Mouse (Mus musculus): ENCODE data around the gene Slc32a1.

The Slc32a1 gene

DNA sequence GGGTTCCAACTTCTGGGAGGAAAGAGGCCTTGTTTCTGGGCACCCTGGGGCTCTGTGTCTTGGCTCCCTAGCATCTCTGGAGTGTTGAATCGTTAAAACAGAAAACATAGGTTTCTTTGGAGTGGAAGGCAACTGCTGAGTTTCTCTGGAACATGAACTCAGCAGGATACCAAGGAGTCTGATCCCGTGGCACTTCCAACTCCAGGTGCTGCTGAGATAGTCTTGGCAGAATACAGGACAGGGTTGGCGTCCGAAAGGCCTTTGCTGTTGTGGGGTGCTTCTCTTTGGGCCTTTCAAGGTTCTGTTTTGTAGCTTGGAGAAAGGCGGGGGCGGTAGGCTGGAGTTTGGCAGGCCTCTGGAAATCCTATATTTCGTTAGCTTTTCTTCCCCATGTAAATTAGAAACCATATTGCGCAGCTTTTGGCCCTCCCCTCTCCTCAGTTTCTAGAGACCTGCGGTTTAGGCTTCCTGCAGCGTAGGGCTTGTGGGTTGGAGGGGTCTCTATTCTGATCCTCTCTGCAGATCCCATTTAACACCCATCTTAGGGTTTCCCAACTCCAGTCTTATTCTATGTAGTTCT is 2.2 kb downstream of the Slc32a1 start:
- DNase-seq (ENCODE audit: low spot score in 2 of 2), result no peak

DNA sequence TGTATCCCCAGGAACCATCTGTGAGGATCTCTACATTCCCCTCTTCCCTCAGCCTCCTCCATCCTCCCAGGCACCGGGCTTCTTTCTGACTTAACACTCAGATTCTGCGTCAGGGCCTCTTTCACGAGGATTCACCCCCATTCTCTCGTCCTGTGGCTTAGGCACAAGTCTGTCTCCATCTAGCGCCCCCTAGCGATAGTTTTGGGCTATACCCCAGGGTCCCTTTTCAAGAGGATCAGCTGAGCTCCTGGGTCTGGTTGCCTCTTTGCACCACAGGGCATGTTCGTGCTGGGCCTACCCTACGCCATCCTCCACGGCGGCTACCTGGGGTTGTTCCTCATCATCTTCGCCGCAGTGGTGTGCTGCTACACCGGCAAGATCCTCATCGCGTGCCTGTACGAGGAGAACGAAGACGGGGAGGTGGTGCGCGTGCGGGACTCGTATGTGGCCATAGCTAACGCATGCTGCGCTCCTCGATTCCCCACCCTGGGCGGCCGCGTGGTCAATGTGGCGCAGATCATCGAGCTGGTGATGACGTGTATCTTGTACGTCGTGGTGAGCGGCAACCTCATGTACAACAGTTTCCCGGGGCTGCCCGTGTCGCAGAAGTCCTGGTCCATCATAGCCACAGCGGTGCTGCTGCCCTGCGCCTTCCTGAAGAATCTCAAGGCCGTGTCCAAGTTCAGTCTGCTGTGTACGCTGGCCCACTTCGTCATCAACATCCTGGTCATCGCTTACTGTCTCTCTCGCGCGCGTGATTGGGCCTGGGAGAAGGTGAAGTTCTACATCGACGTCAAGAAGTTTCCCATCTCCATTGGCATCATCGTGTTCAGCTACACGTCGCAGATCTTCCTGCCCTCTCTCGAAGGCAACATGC is 3.2 kb downstream of the Slc32a1 start:
- peak; percentile 60 to 70 for DNase-seq (ENCODE audit: low spot score in 2 of 2)

DNA sequence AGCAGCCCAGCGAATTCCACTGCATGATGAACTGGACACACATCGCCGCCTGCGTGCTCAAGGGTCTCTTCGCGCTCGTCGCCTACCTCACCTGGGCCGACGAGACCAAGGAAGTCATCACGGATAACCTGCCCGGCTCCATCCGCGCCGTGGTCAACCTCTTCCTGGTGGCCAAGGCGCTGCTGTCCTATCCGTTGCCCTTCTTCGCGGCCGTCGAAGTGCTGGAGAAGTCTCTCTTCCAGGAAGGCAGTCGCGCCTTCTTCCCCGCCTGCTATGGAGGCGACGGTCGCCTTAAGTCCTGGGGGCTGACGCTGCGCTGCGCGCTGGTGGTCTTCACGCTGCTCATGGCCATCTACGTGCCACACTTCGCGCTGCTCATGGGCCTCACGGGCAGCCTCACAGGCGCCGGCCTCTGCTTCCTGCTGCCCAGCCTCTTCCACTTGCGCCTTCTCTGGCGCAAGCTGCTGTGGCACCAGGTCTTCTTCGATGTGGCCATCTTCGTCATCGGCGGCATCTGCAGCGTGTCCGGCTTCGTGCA is 3.9 kb downstream of the Slc32a1 start:
- no peak for DNase-seq (ENCODE audit: low spot score in 2 of 2)

DNA sequence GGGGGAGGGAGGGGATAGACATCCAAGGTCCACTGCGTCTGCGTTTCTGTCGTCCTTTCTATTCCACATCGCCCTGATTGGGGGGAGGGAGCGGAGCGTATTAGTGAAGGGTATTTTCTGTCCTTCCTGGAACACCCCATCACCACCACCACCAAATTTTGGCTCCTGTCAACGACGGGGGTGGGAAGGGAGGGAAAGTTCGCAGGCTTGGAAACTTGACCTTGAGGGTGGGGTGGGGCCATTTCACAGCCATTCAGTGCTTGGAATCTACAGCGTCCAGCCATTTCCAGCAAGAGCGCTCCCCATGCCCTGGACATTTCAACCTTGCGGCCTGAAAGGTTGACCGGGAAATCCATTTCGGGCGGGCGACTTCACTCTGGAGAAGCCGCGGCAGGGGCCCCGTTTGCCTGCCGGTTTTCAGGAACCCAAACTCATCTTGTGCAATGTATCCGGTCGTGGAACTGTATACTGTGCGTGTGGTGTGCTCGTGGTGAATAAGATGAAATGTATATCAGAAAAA is 4.7 kb downstream of the Slc32a1 start:
- no peak for DNase-seq (ENCODE audit: low spot score in 2 of 2)

DNA sequence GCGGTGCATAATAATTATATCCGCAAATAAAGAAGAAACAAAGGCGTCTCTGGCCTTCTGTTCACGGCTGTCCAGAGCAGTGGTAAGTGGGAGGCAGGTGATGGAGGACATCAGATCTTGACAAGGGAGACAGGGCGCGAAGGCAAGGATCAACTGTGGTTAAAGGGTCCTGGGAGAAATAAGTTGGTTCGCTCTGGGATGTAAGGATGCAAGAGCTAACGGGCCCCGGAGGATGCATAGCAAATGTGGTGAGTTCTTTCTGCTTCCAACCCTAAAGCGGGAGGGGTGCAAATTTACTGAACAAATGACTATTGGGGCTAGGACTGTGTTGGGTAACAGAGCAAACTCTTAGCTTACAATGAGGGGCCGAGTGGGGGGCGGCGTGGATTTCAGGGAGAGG is 5.1 kb downstream of the Slc32a1 start:
- DNase-seq (ENCODE audit: low spot score in 2 of 2), result no peak

DNA sequence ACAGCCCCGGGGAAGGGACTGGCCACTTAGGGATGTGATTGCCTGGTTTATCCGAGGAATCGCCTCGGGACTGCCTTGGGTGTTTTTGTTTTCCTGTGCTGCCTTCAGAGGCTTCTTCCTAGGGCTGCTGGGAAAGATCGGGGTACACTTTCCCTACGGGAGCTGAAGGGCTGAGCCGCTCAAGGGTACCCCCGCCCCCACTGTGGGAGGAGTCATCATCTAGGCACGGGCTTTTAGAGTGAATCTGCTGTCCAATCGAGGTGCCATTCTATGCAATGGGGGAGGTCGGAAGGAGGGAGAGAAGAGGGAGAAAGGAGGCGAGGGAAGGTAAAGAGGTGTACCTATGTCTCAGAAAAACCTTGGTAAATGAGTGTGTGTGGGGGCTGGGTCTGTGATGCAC is 5.7 kb downstream of the Slc32a1 start:
- no peak for DNase-seq (ENCODE audit: low spot score in 2 of 2)

DNA sequence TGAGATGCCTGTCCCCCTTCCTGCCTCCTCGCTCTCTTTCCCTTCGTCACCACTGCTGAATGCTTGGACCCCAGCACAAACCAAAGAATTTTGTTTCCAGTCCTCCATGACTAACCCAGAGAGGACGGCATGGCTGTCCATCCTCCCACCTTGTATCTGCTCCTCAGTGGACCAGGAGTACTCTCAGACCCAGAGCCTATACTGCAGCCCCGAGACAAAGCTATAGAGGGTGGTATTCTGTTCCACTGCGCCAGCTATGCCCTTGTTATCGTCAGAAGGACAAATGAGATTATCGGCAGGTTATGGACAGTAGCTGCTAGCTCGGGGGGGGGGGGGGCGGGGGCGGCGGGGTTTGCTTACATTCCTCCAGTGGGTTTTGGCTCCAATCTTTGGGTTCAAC is 6.2 kb downstream of the Slc32a1 start:
- DNase-seq (ENCODE audit: low spot score in 2 of 2), result no peak

DNA sequence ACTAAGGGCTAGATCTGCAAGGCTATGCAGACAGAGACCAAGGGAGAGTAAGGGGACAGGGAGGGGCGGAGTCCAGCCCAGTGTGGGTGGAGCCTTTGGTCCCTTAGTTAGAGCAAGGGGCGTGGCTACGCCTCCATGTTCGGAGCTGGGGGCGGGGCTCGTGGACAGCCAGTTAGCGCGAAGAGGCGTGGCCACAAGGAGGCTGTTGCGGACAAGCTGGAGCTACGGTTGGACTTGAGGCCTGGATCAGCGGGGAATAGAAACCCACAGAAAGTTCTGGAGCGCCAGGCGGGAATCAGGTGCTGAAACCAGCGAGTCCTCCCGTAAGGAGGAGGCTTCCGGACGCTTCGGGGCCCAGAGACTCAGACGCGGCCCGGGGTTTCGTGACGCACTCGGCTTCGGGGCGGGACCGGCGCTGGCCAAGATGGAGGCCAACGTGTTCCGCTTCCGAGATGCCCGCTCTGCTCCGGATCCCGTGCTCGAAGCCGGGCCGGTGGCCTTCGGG is 14.2 kb downstream of the Slc32a1 start, which contains the start of gene Actr5:
Actr5 (plus strand) TSS at position 171 of the 505 bp plus-strand sequence.
- peak; percentile 86 to 93 for DNase-seq (ENCODE audit: low spot score in 2 of 2)

DNA sequence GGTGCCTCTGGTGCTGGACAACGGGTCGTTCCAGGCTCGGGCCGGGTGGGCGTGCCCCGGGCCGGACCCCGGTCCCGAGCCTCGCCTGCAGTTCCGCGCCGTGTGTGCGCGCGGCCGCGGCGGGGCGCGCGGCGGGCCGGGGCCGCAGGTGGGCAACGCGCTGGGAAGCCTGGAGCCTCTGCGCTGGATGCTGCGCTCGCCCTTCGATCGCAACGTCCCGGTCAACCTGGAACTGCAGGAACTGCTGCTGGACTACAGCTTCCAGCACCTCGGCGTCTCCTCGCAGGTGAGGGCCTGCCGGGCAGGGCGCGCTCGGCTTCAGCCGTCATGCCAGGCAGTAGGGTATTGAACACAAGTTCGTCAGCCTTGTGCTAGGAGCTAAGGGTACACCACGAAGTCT is 14.7 kb downstream of the Slc32a1 start:
- no peak for DNase-seq (ENCODE audit: low spot score in 2 of 2)

DNA sequence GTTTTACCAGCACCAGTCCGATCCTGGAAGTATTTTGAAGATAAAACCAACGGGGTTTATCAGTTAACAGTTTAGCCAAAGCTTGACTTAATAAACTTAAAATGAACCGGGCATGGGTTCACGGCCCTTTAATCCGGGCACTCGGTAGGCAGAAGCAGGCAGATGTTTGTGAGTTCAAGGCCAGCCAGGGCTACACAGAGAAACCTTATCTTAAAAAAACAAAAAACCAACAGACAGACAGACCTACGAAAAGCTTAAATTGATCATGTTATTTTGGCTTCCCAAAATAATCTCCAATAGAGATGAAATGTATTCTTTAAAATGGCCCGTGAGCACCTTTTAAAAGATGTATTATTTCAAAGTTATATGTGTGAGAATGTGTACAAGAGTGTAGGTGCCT is 15.1 kb downstream of the Slc32a1 start:
- DNase-seq (ENCODE audit: low spot score in 2 of 2), result no peak

DNA sequence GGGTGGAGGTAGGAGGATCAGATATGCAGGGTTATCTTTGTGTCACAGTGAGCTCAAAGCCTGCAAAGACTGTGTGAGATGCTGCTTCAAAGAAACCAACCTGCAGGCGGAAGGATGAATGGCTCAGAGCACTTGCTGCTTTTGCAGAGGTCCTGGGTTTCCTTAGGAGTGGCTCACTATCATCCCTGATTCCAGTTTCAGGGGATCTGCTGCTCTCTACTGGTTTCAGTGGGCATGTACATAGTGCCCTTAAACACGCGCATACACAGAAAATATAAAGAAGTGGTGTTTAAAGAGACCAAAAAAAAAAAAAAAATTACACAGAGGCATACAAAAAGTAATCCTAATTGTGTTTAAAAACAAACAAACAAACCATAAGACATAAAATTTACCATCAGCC is 18.3 kb downstream of the Slc32a1 start:
- DNase-seq (ENCODE audit: low spot score in 2 of 2), result no peak

DNA sequence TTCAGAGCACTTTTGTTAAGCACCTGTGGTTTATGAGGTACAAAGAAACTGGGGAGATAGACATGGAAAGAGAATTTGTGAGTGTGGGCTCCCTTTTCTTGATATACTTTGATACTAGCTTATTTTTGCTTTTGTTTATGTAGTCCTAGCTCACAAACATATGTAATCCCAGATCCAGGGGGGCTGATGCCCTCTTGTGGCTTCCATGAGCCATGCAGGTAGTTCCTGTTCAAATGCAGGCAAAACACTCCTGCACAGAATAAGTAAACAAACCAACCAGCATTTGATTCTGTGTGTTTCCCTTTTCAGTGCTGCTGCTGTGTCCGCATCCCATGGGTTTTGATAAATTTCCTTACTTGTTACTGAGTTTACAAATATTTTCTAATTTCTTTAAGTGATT is 18.8 kb downstream of the Slc32a1 start:
- DNase-seq (ENCODE audit: low spot score in 2 of 2), result peak in 1 of 2 experiments; percentile 45

DNA sequence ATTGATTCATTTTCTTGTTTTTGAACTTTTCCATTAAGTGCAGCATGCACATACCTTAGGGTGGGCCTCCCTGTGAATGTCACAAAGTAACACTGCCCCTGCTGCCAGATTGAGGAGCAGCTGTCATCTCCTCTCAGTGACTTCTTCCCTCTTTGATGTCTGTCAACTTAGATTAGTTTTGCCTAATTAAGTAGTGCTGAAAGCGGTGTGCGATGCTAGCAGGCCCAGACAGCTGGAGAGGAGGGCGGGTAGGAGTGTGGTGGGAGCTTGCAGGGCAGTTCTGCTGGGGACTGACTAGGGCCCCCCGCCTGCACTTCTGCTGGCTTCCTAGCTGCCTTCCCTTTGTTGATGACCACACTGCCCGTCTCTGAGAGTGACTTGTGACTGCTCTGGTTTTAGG is 21.3 kb downstream of the Slc32a1 start:
- DNase-seq (ENCODE audit: low spot score in 2 of 2), result no peak

DNA sequence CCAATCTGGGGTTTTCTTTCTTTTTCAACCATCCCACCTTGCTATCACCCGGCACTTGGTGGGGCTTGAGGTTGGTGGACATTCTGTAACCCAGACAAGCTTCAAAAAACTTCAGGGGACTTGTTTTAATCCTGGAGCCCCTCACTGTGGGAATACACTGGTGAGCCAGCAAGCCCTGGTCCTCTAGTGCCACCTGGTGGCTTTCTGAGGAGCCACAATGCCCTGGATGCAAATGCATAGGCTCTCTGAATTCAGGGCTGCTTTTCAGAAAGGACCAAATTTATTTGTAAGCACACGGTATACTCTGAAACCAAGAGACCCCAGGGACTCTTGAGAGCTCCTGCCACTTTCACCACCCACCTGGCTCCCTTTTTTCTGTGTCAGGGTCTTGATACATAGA is 31.3 kb downstream of the Slc32a1 start:
- peak; percentile 65 to 86 for DNase-seq (ENCODE audit: low spot score in 2 of 2)

DNA sequence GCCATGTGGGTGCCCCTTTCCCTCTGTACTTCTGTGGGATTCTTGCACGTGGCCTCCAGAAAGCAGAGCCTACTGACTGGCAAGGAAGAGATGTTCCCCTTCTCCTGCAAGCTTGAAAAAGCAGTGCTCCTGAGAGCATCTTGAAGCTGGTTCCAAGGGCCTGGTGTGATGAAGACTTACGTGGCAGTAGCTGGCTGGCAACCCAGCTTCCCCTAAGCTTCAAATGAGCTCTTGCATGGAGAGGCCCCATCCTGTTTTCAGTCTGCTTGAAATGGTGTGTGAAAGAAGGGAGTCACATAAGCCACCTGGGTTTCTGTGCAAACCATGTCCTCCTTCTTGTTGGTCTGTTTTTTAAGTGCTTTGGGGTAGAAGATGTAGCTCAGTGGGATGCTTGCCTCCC is 32.0 kb downstream of the Slc32a1 start:
- DNase-seq (ENCODE audit: low spot score in 2 of 2), result peak in 1 of 2 experiments; percentile 46

DNA sequence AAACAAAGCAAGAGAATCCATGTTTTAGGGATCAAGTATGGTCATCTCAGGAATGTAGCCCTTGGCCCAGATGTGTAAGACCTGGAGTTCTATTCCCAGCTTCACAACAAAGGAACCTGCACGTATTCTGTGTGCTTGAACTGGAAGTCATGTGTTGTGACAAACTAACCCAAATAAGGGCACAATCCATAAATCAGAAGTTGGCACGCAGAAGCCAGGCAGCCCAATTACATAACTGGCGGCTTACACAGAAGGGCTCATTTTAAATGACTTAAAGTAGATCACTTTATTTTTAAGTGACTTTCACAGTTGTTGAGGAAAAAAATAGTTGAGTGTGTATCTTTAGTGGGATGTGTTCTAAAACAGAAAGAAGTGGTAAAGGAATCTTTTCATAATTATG is 33.2 kb downstream of the Slc32a1 start:
- peak; percentile 39 to 73 for DNase-seq (ENCODE audit: low spot score in 2 of 2)

DNA sequence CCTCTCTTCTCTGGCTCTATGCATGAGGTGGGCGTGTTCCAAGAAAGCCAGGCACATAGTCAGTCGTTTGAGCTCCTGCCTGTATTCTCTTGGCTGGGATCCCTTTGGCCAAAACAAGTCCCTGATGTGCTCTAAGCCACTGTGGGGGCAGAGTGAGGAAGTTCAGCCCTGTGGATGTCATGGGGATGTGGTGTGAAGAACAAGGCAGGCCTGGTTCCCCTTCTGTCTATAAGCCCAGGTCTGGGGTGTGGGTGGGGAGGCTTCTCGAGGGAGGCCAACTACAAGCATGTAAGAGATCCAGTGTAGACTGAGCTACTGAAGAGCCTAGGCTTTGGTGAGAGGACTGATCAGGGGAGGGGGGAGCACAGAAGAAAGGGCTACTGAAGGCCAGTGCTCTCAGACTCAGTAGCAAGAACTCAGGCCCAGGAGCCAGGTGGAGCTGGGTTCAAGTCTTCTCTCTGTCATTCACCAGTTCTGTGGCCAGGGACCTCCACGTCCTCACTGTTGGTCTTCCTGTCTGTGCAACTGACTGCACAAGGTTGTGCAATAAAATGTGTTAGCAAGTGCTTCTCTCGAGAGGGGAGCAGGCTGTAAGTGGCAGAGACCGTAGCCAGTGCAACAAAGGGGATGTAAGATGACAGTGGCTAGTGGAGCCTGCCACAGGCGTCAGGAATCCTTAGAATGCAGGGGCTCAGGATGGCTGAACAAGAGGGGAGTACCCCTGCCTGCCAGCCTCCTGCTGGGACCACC is 40.8 kb downstream of the Slc32a1 start:
- no peak for DNase-seq (ENCODE audit: low spot score in 2 of 2)

DNA sequence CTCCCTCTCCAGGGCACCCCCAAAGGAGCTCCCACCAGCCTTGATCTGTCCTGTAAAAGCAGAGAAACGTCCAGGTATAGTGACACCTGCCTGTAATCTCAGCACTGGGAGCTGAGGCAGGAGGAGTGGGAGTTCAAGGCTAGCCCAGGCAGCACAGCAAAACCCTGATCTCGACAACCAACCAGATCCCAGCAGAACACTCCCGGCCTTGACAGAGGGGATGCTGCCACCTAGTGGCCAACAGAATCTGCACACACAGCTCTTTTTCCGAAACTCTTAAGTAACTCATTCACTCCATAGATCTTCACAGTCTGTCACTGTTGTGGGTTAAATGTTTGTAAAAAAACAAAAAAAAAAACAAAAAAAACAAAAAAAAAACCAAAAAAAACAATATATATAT is 42.4 kb downstream of the Slc32a1 start:
- peak; percentile 80 to 90 for DNase-seq (ENCODE audit: low spot score in 2 of 2)

DNA sequence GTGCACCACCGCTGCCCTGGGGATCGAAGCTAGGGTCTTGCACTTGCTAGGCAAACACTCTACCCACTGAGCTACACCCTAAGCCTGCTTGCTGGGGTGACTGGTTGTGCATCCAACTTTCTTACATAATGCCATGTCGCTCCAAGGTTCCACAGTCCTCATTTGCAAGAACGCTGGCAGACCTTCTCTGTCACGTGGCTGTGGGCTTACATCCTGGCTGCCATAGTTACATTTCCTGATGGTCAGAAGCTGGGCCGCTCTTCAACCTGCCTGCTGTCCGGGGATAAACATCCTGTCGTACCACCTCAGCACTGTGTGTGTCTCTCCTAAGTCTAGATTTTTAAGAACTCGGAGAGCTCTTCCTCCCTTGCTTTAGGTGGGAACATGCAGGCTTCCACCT is 44.1 kb downstream of the Slc32a1 start:
- peak in 1 of 2 experiments; percentile 42 for DNase-seq (ENCODE audit: low spot score in 2 of 2)

DNA sequence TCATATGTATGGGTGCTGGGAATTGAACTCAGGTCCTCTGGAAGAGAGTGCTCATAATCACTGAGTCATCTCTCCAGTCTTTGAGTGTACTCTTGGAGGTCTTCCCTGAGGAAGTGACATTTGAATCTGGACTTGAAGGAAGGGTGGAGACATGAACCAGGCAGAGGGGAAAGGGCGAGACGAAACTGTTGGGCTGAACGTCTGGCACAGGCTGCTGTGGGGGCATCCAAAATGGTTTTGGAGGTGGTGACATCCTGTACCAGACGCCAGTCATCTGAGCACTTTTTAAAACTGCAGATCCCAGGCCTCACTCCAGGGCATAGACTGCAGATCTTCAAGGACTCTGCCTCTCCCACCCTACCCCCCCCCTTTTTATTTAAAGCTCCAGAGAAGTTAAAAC is 45.2 kb downstream of the Slc32a1 start:
- no peak for DNase-seq (ENCODE audit: low spot score in 2 of 2)

DNA sequence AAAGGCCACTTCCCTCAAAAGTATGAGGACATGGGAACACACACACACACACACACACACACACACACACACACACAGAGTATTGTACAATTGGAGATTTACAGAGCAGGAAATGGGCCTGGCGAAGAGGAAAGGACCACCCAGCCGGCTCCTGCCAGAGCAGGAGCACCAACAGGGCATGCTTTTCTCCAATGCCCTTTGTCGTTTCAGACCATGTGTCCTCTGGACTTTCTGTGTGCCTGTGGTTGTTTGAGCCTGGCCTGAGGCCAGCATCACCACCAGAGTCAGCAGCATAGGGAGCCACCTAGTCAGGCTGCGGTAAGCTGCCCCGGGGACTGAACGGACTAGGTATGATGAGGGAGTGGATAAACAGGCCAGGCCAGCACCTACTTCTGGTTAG is 48.3 kb downstream of the Slc32a1 start:
- DNase-seq (ENCODE audit: low spot score in 2 of 2), result no peak

DNA sequence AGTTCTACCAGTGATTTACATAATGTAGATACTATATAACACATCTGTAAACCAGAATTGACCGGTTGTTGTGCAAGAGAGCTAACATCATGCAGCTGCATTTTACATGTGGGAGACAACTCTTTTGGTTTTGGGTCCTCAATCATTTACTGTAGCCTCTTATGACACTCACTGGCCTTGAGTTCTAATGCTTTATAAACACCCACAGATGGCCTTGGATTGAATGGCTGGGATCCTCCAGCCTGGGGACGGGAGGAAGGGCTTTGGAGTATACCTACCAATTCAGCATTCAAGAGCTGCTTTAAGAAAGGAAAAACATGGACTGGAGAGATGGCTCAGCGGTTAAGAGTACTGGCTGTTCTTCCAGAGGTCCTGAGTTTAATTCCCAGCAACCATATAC is 48.8 kb downstream of the Slc32a1 start:
- no peak for DNase-seq (ENCODE audit: low spot score in 2 of 2)
